Mouse (Mus musculus) small intestine, adult 2 months (tissue): Measurements from ENCODE around the gene Rnf44. TPM values are rescaled to one million over a fixed set of nuclear protein-coding genes. Genes with fewer than 3 reads are reported as not detected.

ENCODE experiments used
- H3K27ac ChIP-seq: fragments of 200-500 bp; 2 replicates; pipeline ENCODE4 v1.5.1; 2012; ENCODE audit warnings: low read depth, low read length, control low read depth, inconsistent platforms; ENCODE audit not compliant: insufficient read depth
- H3K27me3 ChIP-seq: fragments of 200-500 bp; 2 replicates; pipeline ENCODE4 v1.6.1; 2012; ENCODE audit warnings: mild to moderate bottlenecking, moderate library complexity, low read length, inconsistent platforms; ENCODE audit not compliant: control insufficient read depth, insufficient read depth
- H3K36me3 ChIP-seq: fragments of 200-500 bp; 2 replicates; pipeline ENCODE4 v1.6.1; 2012; ENCODE audit warnings: mild to moderate bottlenecking, low read length, control low read depth, inconsistent platforms; ENCODE audit not compliant: control insufficient read depth, insufficient read depth
- H3K4me1 ChIP-seq: fragments of 200-500 bp; 2 replicates; pipeline ENCODE4 v1.6.1; 2012; ENCODE audit warnings: low read length, inconsistent platforms, mixed read lengths; ENCODE audit not compliant: control insufficient read depth, insufficient read depth, insufficient read length
- H3K4me3 ChIP-seq: fragments of 200-500 bp; 2 replicates; pipeline ENCODE4 v1.5.1; 2012; ENCODE audit warnings: low read depth, mild to moderate bottlenecking, control low read depth, inconsistent platforms, low read length, moderate library complexity
- CTCF ChIP-seq: fragments of 200-500 bp; IDR thresholded peaks from 2 replicates; pipeline ENCODE4 v1.5.1; 2012; ENCODE audit warnings: low read depth, mild to moderate bottlenecking, control low read depth, inconsistent platforms, low read length, moderate library complexity, mixed read lengths; ENCODE audit not compliant: insufficient replicate concordance, insufficient read length; ENCODE audit errors: extremely low read depth
- POLR2A ChIP-seq: fragments of 200-500 bp; IDR thresholded peaks from 2 replicates; pipeline ENCODE4 v1.6.1; 2012; ENCODE audit warnings: low read depth, mild to moderate bottlenecking, control low read depth, inconsistent platforms, low read length, moderate library complexity
- WGBS: fragments of 180-500 bp; shearing (Covaris S2); methylation state at CpG from one replicate; pipeline ENCODE4 v1.1.7; 2018; 5-methylcytosine and 5-hydroxymethylcytosine counted together
- polyA plus RNA-seq: library from polyadenylated mRNA; depleted of rRNA; stranded (reverse); fragments of >200 nt; gene quantifications from 2 replicates; pipeline ENCODE4 v1.2.3, GENCODE M21; 2012

The Rnf44 gene
- polyA plus RNA-seq, 1 experiment, result 318 TPM

GRCm38 (mm10) chr13:54694348-54695060, 797 bp upstream of the Rnf44 start:
- Histone ChIP-seq H3K27me3 (no peaks in the 10 kb centered on the region), H3K27ac (peak overlapping the region; percentile 99), H3K36me3 (no peaks in the 10 kb centered on the region), H3K4me1 (peaks cover 21% of the 10 kb centered on the region), H3K4me3 (peak overlapping the region; percentile 71)
- 7% methylated on average over 26 of the region's 26 CpGs for WGBS
- TF ChIP-seq POLR2A (peak; percentile 55; the same call in 1 of the 2 replicates), CTCF (no peak)

GRCm38 (mm10) chr13:54692711-54693557, 773 bp downstream of the Rnf44 start:
- Histone ChIP-seq H3K36me3 (no peaks in the 10 kb centered on the region), H3K27me3 (no peaks in the 10 kb centered on the region), H3K4me1 (peaks cover 24% of the 10 kb centered on the region), H3K4me3 (peak overlapping the region; percentile 88), H3K27ac (peak overlapping the region; percentile 92)
- WGBS, result 3% methylated on average over 21 of the region's 21 CpGs
- TF ChIP-seq CTCF (no peak), POLR2A (no peak)

- H3K4me3 ChIP-seq, result no peak overlapping the region
- peak overlapping the region; percentile 92 for H3K27ac ChIP-seq
- H3K27me3 ChIP-seq, result no peaks in the 10 kb centered on the region
- H3K4me1 ChIP-seq, result peaks cover 24% of the 10 kb centered on the region
- no peaks in the 10 kb centered on the region for H3K36me3 ChIP-seq
- TF ChIP-seq POLR2A (no peak), CTCF (no peak)
These were observed 2.0 kb downstream of the Rnf44 start for GRCm38 (mm10) chr13:54691737-54692136.

- Histone ChIP-seq H3K4me3 (no peak overlapping the region), H3K36me3 (no peaks in the 10 kb centered on the region), H3K27ac (no peak overlapping the region), H3K4me1 (peaks cover 38% of the 10 kb centered on the region), H3K27me3 (no peaks in the 10 kb centered on the region)
- TF ChIP-seq POLR2A (no peak), CTCF (no peak)
- 85% methylated on average over 8 of the region's 8 CpGs for WGBS
These were observed 3.5 kb downstream of the Rnf44 start for GRCm38 (mm10) chr13:54690151-54690740.

- WGBS, result under 1% methylated on average over 82 of the region's 82 CpGs
- Histone ChIP-seq H3K4me3 (peak overlapping the region; percentile 75), H3K4me1 (peaks cover 38% of the 10 kb centered on the region), H3K27ac (peak overlapping the region; percentile 97), H3K27me3 (no peaks in the 10 kb centered on the region), H3K36me3 (peaks cover 14% of the 10 kb centered on the region)
- TF ChIP-seq POLR2A (no peak), CTCF (no peak)
These were observed 5.9 kb downstream of the Rnf44 start for GRCm38 (mm10) chr13:54687575-54688424.

- Histone ChIP-seq H3K4me1 (peaks cover 31% of the 10 kb centered on the region), H3K4me3 (peak overlapping the region; percentile 75), H3K36me3 (peaks cover 21% of the 10 kb centered on the region), H3K27ac (peak overlapping the region; percentile 79), H3K27me3 (no peaks in the 10 kb centered on the region)
- under 1% methylated on average over 33 of the region's 35 CpGs for WGBS
- TF ChIP-seq POLR2A (peak; percentile 22; the same call in 1 of the 2 replicates), CTCF (no peak; the same call in 1 of the 2 replicates)
These were observed 6.6 kb downstream of the Rnf44 start for GRCm38 (mm10) chr13:54687096-54687495.
